Mouse (Mus musculus) left cerebral cortex, adult 8-10 months (tissue): Measurements from ENCODE around the gene Ifitm2. TPM values are rescaled to one million over a fixed set of nuclear protein-coding genes. Genes with fewer than 3 reads are reported as not detected.
"Not testable (repeated sequence)": the region's sequence is repeated elsewhere in the genome, so short reads cannot be mapped to it uniquely, and the experiment has no call there.

Source experiments
- DNase-seq, 2 experiments: peaks; one replicate each; pipeline ENCODE4 v3.0.0; 2022; ENCODE audit warnings: low spot score in 2 of 2
- total RNA-seq, 4 experiments: library from RNA; stranded (reverse); gene quantifications; 2 replicates each; pipeline ENCODE4 v1.2.4; 2022

Gene Ifitm2
- total RNA-seq, 4 experiments from 2014 or later: 13.5 to 19.6 (median 16.7) TPM

DNA sequence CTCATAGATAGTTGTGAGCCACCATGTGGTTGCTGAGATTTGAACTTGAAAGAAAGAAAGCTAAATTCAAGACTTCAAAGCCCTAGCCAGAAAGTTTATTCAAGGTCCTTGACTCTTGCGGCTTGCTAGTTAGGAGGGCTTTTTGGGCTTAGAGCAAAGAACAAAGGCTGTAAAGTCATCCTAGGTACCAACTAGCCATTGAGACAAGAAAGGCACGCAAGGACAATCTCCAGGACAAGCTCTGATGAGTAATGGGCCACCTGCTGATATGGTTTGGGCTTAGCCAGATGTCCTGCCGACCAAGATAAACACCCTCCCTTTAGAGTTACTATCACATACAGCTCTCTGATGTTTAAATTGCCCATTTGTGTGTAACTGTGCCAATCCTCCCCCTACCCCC, 12.9 kb upstream of the Ifitm2 start:
- not testable (repeated sequence) for DNase-seq

DNA sequence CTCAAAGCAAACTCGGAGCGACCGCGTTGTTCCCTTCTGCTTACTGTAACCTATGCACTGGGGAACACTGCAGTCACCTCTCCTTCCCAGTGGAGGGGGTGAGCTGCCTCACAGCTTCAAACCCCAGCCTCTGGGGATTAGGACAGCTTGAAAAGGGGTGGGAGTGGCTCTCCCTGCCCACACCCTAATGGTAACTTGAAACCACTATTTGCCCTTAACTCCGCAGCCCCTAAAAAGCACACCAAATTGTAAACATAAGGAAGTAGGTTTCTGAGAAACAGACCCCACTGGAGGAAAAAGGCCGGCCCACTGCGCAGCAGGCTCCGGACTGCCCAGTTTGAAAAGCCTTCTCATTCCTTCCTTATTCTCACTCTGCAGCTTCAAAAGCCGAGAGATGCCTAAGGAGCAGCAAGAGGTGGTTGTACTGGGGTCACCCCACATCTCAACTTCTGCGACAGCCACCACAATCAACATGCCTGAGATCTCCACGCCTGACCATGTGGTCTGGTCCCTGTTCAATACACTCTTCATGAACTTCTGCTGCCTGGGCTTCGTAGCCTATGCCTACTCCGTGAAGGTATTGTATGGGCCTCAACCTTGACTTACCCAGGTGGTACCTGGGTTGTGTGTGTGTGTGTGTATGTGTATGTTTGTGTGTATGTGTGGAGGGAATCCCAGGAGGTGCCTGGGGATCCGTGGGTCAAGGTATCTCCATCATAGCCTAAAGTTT, 12.2 kb upstream of the Ifitm2 start:
- no peak for DNase-seq

DNA sequence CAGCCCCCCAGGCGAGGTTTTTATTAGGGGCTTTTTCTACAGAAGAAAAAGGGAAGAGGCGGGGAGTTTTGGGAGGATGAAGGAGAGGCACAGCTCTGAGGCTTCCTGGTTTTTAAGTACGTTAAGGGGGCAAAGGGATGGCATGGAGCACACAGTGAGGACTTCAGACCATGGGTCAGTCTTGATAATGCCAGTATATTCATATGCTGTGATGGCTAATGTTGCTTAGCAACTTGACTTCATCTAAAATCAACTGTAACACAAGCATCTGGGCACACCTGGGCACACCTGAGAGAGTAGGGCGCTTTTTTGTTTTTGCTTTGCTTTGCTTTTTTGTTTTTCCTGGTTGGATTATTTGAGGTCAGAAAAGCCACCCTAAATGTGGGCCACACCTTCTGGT, 11.1 kb upstream of the Ifitm2 start, which contains the start of gene Ifitm1:
Ifitm1 (plus strand) TSS at position 301 of the 400 bp plus-strand sequence.
- no peak for DNase-seq

DNA sequence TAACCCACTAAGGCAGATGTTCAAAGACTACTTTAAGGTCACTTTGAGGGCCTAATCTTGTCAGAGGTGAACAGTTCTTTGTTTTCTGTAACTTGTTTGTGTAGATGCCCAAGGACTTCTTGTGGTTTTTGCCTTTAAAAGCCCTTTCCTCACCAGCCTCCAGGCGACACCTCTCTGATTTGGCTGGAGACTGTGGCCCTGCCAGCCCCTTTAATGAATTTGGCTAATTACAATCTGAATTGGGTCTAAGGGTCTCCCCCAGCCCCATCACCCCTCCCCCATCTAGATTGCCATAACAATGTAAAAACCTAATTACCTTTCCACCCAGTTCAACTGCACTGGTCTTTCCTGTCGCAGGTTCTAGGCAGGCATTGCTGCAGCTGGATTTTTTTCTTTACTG, 6.9 kb upstream of the Ifitm2 start:
- no peak for DNase-seq

DNA sequence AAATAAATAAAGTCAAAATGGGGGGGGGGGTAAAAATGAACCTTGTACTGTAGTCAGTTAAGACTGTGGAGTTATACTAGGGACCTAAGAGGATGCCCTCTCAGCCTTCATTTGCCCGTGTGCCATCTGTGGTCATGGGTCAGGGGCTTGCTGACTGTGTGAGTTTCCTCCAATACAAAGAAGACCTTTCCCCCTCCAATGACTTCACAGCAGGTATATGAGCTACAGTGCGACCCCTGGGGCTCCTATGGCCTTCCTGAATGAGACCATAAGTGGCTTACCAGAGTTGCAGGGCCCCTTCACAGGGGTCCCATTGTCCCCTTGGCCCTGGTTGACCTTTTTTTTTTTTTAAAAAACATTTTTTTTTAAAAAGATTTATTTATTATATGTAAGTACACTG, 5.6 kb upstream of the Ifitm2 start:
- DNase-seq: no peak

DNA sequence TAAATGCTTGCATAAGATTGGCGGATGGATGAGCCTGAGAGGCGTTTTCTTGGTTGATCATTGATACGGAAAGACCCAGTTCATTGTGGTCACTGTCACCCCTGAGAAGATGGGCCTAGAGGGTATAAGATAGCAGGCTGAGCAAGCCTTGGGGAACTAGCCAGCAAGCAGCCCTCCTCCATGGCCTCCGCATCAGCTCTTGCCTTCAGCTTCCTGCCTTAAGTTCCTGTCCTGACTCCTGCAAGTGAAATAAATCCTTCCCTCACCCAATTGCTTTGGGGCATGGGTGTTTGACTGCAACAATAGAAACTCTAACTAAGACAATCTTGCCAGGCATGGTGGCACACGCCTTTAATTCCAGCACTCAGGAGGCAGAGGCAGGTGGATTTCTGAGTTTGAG, 4.2 kb upstream of the Ifitm2 start:
- no peak for DNase-seq

DNA sequence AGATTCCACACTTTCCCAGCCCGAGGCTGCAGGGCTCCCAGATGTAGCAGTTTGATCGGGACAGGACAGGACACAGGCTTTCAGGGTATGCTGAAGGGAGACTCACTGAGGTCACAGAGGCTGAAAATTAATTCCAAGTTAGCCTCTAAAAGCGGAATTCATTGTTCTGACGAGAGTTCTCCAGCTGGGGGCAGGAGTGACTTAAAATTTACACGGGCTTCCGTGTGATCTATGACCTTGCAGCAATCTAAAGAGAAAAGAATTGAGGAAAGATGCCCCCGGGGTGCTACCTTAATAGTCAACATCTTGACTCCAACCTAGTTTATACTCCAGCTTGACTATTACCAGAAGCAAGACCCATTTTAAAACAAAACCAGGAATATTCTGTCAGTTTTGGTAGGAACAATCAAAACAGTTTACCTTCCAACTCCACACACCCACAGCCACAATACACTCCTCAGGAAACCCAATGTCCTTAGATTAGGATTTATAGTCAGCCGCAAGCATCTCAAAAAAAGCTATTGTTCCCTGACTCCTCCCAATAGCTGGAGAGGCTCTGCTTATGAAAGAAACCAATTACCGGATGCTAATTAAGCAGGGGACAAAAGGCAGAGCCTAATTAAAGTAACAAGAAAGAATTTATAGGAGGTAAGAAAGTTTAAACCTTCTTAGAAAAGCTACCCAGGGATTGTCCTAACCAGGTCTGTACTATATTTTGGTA, 3.6 kb upstream of the Ifitm2 start:
- DNase-seq: no peak

DNA sequence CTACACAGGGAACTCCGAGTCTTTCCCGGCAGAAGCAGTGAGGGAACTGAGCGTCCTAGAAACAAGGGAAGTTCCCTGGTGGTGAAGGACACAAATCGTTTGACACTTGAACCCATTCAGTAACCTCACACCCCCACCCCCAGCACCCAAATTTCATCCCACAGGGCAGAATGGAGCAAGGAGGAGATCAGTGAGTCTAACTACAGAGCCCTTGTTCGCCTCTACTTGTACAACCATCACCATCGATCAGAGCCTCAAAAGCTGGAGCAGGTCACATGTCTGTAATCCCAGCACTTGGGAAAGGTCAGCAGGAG, 726 bp upstream of the Ifitm2 start:
- DNase-seq: no peak

DNA sequence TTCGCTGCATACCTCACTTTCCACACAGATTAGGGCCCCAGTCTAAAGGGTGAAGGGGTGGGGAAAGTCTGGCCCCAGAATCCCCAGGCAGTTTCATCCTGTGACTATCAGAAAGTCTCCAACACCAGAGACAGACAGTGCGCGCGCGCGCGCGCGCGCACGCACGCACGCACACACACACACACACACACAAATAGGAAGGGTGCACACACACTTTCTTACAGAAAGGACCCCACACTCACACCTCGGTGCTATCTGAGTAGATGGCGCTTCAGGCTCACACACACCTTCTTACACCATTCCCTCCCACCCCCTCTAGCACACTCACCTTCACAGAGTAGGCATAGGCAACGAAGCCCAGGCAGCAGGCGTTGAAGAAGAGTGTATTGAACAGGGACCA, 445 bp downstream of the Ifitm2 start:
- DNase-seq: no peak

DNA sequence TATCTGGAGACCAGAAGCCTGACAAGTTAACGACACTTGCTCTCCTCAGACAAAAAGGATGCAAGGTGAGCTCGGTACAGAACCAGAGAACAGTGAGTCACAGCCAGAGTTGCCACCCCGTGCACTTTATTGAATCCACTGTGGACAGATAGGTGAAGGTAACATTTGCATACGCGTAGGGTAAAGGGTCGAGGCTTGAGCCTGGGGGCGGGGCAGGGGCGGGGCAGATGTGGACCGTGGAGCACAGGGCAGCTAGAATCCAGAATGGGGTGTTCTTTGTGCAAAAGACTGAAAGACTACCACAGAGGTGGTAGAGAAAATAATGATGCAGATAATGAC, 1.1 kb downstream of the Ifitm2 start:
- no peak for DNase-seq

DNA sequence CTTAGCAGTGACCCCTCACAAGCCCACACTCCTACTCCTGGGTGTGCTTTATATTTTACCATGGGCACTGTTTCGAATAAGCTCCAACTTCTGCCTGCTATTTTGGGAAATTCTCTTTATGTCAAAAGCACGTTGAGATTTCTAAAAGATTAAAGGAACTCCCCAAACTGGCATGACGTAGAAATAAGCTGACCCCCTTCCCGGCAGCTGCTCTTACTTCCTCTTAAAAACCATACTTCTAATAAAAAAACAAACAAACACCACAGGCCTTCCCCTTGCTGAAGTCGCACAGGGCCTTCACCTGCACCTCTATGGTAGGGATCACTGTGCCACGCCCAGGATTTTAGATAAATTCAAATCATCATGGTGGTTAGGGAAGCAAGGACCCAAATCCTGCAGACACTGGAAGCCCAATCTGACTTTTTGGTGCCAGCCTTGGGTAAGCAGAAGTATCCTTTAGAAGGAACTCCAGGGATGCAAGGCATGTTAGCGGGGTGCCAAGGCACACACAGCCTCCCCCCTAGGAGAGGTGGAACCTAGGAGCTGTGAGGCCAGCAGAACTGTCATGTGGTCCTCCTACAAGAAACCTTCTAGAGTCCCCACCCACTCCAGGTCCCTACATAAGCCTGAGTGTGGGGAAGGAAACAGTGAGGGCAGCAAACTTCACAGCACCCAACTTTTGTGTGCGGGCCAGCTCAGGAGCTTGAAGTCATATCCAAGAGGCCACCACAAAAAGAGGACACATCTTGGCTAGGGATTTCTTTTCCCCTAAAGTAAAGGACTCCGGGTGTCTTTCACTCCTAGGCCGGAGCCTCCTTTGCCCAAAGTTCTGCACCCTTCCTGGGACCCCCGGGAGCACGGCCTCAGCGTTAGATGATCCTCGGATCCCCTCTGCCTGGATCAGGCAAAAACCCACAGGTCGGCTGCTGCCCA, 1.7 kb downstream of the Ifitm2 start:
- no peak for DNase-seq

DNA sequence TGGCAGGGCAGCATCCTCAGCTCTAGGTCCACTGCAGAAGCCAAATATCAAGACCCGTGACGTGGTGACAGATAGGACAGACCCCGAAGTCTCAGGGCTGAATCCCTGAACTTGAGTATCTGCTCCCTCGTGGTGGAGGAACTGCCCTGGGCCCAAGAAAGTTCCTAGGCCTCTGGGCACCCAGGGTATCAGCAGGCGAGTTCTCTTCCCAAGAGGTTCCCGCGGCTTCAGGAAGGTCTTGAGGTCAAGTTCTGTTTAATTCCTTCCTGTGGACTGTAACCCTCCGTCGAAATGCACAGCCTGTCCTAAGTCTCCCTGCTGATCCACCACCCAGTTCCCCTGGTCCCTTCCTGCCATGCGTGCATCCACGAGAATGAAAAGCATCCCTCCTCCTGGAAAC, 2.7 kb downstream of the Ifitm2 start:
- DNase-seq: no peak

DNA sequence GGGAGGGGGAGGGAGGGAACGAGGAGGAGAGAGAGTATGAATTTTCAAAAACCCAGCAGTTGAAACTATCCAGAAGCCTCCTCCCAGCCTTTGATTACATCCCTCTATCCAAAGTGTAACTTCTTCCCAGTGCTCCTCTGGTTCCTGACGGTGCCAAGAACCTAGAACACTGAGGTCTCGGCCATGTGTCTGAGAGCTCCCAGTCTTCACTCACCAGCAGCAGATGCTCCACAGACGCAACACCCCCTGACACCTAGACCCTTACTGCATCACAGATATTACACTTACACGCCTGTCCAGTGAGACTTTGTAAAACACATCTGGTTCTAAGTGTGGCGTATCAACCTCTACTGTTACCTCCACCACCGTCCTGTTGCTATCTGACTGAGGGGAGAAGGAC, 3.3 kb downstream of the Ifitm2 start:
- no peak for DNase-seq

DNA sequence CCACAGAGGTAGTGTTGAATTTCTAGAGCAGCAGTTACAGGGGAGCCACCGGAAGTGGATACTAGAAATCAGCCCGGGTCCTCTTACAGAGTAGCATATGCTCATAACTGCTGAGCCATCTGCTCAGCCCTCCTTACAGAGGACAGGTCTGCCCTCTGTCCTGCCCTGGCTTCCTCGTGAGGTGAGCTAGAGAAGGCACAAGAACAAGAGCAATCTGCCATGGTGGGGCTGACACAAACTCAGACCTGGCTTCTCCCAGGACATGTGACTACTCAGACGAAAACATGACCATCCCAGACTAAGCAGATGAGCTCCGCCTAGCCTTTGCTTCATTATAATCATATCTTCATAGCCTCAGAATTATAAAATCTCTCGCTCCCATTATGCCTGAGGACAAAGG, 4.0 kb downstream of the Ifitm2 start:
- no peak for DNase-seq

DNA sequence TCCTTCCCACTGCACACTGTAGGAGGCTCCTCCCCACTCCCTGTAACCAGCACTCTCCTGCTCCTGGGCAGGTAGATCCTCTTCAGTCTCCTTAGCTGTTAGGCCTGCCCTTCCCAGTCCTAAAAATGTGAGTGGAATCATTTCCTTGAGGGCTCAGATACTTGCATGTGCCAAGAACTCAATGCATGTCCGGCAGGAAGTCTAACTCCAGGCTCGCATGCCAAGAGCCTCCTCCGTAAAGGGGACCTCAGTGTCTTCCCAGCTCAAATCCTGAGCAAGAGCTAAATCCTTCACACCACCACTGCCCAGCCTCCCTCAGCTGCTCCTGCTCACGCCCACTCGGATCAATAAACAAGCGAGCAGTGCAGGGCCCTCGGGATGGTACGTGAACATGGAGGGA, 4.7 kb downstream of the Ifitm2 start:
- no peak for DNase-seq

DNA sequence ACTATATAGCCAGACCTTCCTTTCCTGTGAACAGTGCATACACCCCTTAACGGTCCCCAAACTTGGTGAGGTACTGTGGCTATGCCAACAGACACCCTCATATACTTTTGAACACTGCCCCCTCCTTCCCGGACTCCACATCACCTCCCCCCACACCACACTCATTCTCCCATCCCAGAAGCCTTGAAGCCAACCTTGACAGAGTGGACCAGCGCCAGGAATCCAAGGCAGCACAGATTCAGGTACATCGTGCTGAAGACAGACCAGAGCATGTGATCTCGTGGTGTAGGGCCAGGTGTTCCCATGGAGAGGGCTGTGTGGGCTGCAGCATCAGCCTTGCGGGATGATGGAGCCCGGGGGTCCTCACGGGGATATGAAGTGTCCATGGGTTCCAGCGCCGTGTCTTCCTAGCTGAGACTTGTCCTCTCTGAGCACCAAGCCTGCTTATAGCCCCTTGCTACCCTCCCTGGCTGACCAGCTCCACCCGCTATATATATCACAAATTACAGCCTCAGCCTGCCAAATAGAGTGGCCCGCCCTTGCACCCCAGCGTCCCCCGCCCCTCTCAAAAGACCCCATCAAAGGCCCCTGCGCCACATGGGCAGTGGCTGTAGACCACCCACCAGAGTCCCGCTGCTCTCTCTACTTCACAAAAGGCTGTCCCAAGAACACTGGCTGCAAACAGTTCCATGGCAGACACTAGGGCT, 5.8 kb downstream of the Ifitm2 start, which contains the start of gene Ifitm5:
Ifitm5 (minus strand) TSS at position 468 of the 707 bp plus-strand sequence.
- no peak for DNase-seq

DNA sequence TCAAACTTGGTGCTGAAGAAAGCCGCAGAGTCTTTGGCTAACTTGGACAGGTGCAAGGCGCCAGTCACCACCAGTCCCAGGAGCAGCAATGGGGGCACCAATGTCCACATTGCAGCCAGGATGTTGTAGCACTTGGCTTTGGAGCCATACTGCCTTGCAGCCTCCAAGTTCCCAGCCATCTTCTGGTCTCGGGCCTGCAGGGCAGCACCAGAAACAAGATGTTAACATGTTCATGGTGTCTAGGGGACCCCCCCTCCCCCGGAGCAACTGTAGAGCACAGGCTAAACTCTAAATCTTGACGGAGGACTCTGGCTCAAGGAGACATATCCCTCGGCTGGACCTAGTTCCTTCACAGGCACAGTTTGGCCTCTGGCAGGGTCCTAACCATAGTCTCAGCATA, 6.5 kb downstream of the Ifitm2 start:
- DNase-seq: no peak

DNA sequence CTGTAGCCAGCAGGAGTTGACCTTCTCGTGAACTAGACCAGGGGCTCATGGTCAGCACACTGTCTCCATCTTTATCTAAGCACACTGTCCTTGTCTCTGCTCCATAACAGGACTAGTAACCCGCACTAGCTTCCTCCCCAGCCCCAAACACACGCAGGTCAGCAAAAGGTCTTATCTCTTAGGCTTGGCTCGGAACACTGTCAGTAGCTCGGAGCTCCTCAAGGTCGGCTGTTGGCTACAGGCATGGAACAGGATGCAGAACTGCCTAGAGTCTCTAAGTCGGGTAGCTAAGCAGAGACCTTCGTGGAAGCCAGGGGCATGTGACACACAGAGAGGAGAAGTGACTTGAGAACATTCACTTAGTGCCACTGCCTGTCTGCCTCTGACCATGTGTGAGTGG, 7.6 kb downstream of the Ifitm2 start:
- DNase-seq: no peak

DNA sequence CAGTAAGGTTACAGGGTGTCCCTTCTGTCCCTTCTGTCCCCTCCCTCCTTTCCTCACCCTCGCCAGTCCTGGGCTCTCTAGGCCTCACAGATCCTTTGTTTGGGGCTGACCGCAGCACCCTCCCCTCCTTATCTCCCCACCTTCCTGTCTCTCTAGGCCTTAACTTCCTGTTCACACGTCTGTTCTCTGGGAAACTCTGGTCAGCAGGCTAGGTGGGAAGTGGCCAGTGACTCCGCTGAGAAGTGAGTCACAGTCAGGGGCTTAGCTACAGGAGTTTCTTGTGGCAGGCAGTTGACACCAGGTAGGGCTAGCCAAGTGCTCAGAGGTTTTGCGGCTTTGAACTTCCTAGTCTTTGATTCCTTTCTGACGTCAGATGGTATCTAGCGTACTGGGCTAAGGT, 8.8 kb downstream of the Ifitm2 start:
- no peak for DNase-seq

DNA sequence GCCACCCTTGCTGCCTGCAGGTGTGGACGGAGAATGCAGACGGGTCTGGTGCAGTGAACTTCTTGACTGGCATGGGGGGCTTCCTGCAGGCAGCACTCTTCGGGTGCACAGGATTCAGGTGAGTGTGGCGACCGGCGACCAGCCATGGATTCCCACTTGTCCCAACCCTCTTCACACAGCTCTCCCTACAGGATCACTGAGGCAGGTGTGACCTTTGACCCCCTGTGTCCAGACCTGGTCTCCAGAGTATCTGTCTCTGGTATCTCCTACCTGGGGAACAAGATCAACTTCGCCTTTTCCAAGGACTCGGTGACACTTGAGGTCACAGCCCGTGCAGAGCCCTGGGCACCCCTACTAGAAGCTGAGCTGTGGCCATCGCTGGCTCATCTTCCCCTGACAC, 9.5 kb downstream of the Ifitm2 start:
- DNase-seq: no peak

DNA sequence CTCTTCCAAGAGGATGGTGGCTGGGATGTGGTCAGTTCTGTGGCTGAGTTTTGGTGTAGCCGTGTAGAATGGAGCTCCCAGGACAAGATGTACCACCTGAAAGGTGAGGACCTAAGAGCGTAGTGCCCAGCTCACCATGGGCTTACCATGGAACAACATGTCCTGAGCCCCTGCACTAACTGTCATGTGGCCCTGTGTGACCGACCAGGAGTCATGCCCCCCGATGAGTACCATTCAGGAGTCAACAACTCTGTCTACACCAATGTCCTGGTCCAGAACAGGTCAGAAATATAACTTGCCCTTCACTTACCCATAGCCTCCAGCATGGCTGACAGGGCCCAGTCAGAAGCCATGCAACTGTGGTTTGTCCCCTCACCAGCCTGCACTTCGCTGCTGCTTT, 10.5 kb downstream of the Ifitm2 start:
- DNase-seq: no peak

DNA sequence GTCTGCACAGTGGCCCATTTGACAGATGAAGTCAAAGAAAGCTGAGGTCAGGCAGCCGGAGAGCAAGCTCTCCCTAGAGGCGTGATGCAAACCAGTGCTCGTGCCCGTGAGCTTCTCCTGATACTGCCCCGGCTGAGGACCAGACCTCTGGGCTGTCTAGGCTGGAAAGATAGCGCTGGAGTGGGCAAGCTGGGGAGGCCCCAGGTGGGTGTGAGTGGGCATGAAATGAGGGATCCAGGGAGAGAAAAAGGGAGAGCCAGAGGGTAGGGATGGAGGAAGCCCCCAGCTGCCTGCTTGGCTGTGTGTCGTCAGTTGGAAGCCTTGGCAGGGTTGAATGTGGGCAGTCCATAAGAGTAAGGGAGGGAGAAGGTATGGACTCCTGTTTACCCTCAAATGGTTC, 11.6 kb downstream of the Ifitm2 start:
- no peak for DNase-seq
